Mouse (Mus musculus) CH12.LX (cell line): Measurements from ENCODE around the gene Sar1a.

Experiments used
- CHD2 ChIP-seq: IDR thresholded peaks from 2 replicates; pipeline ENCODE4 v1.6.1; 2011; ENCODE audit warnings: low read length, improper control_type of control experiment
- CTCF ChIP-seq, 2 experiments: IDR thresholded peaks in 1 of 2; conservative IDR thresholded peaks in 1 of 2; 2 replicates each; pipeline ENCODE4 v1.5.1; 2011 to 2012; ENCODE audit warnings: low read depth in 2 of 2, low read length in 2 of 2, improper control_type of control experiment in 1 of 2, inconsistent platforms in 1 of 2, mild to moderate bottlenecking in 1 of 2, moderate library complexity in 1 of 2
- ELF1 ChIP-seq: IDR thresholded peaks from 2 replicates; pipeline ENCODE4 v1.6.1; 2014; ENCODE audit warnings: low read depth, mild to moderate bottlenecking, inconsistent platforms, low read length, improper control_type of control experiment
- ETS1 ChIP-seq: conservative IDR thresholded peaks from 2 replicates; pipeline ENCODE4 v1.6.1; 2012; ENCODE audit warnings: low read depth, mild to moderate bottlenecking, inconsistent platforms, low read length, improper control_type of control experiment, moderate library complexity
- HCFC1 ChIP-seq: IDR thresholded peaks from 2 replicates; pipeline ENCODE4 v1.6.1; 2012; ENCODE audit warnings: low read depth, mild to moderate bottlenecking, inconsistent platforms, low read length, improper control_type of control experiment
- POLR2A ChIP-seq: IDR thresholded peaks from 2 replicates; pipeline ENCODE4 v1.6.1; 2011; ENCODE audit warnings: low read depth, mild to moderate bottlenecking, improper control_type of control experiment, low read length
- USF1 ChIP-seq: IDR thresholded peaks from 2 replicates; pipeline ENCODE4 v1.6.1; 2014; ENCODE audit warnings: low read depth, mild to moderate bottlenecking, inconsistent platforms, low read length, improper control_type of control experiment
- ZC3H11A ChIP-seq: IDR thresholded peaks from 2 replicates; pipeline ENCODE4 v1.6.1; 2012; ENCODE audit warnings: low read depth, mild to moderate bottlenecking, inconsistent platforms, low read length, improper control_type of control experiment

DNA sequence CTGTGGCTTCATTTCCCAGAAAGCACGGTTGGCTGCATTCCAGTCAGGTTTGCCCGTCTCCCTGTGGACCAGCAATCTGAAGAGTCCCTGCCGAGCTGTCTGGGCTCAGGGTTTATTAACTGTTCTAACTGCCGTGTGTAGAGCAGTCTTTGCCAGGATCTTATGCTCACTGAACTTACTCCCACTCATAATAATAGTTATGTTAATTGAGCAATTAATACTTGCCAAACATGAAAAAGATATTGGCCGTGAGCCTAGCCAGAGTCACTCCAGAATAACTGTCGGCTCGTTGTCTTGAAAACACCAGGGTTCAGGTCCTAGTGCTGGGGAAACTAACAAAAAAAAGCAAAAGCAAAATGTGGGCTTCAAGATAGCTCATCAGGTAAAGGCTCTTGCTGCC is 10.8 kb upstream of the Sar1a start:
- TF ChIP-seq POLR2A (no peak), ETS1 (no peak), HCFC1 (no peak), USF1 (no peak), ELF1 (no peak), CTCF (conservative IDR thresholded peaks at IDR 0.05 in 1 of 2, IDR thresholded peaks at IDR 0.05 in 1 of 2; ENCODE audit: low read depth in 2 of 2, low read length in 2 of 2) (no peak), ZC3H11A (no peak), CHD2 (no peak)
